Mouse (Mus musculus) frontal cortex, postnatal 10 days (tissue): ENCODE data around the gene Nop53.

ENCODE experiments used
- DNase-seq, 2 experiments: peaks; one replicate each; pipeline ENCODE4 v3.0.0; 2022; ENCODE audit warnings: low spot score in 2 of 2, mixed read lengths in 1 of 2

The Nop53 gene

GRCm38 (mm10) chr7:15945721-15946536 lies at the start of gene Nop53:
Gene Nop53 (minus strand): TSS chr7:15946074.
- peak; percentile 86 to 90 for DNase-seq

- no peak for DNase-seq
These were observed 47.9 kb upstream of the Nop53 start for GRCm38 (mm10) chr7:15993789-15994188.

- no peak for DNase-seq
These were observed 47.3 kb upstream of the Nop53 start for GRCm38 (mm10) chr7:15993152-15993551.

- DNase-seq = no peak
These were observed 45.9 kb upstream of the Nop53 start for GRCm38 (mm10) chr7:15991764-15992163.

DNA sequence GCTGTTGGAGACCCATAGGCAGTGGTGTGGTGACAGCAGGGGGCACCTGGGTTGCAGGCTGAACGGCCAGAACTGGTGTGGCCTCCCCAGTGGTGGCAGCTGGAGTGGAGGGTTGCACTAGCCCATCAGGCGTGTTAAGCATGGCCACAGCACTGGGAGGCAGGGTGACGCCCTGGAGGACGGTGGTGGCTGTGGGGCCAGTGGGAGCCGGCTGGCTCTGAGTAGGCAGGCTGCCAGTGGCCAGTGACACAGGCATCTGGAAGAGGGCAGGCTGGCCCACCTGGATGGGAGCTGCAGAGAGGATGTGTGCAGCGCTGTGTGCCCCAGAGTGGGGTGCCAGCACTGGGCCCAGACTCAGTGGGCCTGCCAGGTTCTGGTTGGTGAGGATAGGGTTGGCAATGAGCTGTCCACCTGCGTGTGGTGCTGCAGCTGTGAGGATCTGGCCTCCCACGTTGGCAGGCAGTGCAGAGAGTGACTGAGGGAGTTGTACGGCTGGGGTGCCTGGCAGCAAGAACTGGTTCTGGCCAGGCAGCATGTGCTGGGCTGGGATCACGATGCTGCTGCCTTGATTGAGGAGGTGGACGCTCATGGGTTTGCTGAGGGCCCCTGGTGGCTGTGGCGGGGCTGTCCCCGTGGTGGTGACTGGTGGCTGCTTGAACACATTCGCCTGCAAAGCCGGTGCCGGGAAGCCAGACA lies 41.9 kb upstream of the Nop53 start:
- DNase-seq = no peak

DNA sequence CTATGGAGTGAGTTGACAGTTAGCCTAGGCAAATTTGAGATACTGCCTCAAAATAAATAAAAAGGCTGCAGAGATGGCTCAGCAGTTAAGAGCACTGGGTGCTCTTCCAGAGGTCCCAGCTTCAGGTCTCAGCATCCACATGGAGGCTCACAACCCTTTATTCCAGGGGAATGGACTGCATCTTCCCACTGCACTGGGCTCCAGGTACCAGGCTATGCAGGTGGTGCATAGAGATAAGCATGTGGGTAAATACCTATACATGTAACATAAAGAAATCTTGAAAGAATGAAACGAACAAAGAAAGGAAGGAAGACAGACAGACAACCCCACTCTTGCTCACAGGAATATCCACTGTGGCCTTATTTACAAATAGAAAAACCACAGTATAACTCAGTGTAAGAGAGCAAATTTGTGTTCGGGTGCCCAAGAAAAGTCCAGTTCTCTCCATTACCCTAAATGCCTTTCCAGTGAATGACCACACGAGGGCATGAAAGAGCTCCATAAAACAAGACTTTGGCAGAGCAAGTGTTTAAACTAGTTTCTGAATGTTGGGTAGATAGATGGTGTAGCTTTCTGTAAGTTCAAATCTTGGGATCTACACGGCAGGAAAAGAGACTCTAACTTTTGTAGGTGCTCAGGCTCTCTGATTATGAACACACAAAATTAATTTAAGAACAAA lies 37.0 kb upstream of the Nop53 start:
- DNase-seq = no peak

DNA sequence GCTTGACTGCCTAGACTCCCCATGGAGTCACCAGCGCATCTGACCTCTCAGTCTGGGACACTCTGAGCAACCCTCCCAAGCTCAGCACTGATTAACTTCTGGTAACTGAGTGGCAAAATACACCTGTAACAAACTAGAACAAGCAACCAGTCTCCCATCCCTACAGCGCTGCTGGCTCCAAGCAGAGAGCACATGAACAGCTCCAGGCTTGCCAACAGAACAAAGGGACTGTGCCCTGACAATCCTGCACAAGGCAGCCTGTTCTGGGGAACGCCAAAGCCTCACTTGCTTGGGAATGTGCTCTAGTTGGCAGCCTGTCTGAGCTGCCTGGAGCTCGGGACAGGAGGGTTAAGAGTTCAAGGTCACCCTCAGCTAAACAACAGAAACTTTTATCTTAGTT lies 35.7 kb upstream of the Nop53 start:
- DNase-seq = no peak

DNA sequence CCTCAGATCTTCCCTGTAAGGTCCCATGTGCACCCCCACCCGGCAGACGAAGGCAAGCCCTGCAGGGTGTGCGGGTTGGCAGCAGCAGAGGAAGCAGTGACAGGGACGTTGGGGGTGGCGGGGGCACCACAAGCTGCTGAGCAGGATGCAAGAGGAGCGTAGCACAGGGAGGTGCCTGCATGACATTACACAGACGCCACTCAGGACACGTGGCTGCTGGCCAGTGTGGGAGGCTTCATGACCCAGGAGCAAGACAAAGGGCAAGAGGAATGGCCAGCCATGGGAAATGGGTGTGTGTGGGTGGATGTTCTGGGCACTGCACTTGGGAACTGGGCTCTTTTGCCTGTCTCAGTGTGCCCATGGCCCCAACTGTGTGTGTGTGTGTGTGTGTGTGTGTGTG lies 34.4 kb upstream of the Nop53 start:
- no peak for DNase-seq

- DNase-seq = no peak
These were observed 30.0 kb upstream of the Nop53 start for GRCm38 (mm10) chr7:15975904-15976303.

DNA sequence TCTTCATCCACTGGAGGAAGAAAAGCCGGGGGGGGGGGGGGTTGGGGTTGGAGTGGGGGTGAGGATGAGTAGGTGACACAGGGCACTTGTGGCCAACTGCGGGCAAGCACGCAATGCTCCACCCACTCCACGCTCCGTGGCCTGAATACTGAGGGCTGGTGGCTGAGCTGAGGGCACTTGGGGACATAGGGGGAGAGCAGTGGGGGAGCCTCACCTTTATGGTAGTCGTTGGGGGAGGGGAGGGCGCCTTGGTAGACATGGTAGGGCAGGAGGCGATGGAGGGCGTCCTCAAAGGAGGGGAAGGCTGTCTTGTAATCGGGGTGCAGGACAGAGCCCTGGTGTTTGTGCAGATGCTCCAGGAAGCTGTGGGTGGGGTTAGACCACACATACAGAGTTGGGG lies 29.6 kb upstream of the Nop53 start:
- DNase-seq = no peak

- no peak for DNase-seq
These were observed 28.8 kb upstream of the Nop53 start for GRCm38 (mm10) chr7:15974712-15975111.

- DNase-seq = no peak
These were observed 26.4 kb upstream of the Nop53 start for GRCm38 (mm10) chr7:15972247-15972646.

GRCm38 (mm10) chr7:15969674-15970073 lies 23.8 kb upstream of the Nop53 start:
- no peak for DNase-seq

DNA sequence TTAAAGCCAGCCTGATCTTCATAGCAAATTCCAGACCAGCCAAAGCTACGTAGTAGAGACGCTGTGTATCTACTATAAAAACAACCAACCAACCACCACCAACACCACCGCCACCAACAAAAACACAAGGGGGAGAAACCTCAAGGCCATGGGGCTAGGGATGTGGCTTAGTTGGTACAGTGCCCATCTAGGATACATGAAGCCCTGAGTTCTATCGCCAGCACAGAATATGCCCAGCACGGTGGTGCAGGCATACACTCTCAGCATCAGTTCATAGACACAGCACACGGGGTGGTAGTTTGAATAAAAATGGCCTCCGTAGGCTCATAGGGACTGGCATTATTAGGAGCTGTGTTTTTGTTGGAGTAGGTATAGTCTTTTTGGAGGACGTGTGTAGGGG lies 22.4 kb upstream of the Nop53 start:
- DNase-seq = no peak

DNA sequence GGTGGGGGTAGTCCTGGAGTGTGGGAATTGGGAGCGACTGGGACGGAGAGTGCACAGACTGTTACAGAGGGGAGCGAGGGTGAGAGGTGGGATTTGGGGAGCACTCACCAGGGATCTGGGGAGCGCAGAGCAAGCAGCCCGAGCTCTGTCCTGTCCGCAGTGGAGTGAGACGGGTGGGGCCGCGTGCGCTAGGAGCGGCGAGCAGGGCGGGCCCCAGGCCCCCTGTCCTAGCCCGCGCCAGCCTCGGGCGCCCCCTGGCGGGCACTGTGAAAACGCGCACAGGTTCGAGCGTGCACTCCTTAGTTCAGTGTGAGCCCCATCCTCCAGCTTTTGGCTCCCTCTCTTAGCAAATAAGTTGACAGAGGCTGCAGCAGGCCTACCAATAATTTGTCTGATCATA lies 21.4 kb upstream of the Nop53 start, which contains the start of gene Ehd2:
Gene Ehd2, minus strand, starts transcription at position 256 of the 400 bp plus-strand sequence.
- peak in 1 of 2 experiments; percentile 63 for DNase-seq

GRCm38 (mm10) chr7:15966489-15966888 lies 20.6 kb upstream of the Nop53 start:
- no peak for DNase-seq

DNA sequence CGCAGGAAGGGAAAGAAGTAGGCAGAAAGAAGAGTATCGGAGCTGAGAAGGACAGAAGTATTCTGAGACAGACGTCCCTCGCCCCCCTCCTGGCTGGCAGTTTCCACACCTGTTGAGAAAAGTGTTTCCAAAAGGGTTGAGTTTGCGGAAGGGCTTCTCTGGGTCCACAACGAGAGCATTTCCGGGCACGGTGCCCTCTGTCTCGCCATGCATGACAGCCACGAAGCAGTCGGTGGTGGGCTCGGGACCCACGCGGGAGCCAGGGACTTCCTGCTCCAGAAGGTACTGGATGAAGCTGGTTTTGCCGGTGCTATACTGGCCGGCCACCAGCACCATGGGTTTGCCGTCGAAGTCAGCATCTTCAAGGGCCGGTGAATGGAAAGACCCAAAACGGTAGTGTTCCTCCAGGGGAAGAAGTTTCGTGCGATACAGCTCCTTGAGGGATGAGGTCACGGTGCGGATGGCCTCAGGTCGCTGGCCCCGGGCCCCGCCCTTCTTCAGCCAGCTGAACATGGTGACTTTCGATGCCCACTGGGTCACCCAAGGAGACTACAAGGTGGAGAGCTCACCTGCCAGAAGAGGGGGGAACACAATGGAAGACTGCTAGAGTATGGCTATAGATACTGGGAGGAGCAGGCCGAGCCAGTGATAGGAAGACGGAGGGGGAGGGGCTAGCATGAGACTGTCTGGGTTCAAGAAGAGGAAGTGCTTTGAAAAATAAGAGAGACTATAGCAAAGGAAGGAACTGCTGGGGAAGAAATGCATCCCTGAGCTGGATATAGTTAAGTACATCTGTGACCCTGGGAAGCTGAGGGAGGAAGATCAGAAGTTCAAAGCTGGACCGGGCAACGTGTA lies 18.2 kb upstream of the Nop53 start:
- DNase-seq = no peak

DNA sequence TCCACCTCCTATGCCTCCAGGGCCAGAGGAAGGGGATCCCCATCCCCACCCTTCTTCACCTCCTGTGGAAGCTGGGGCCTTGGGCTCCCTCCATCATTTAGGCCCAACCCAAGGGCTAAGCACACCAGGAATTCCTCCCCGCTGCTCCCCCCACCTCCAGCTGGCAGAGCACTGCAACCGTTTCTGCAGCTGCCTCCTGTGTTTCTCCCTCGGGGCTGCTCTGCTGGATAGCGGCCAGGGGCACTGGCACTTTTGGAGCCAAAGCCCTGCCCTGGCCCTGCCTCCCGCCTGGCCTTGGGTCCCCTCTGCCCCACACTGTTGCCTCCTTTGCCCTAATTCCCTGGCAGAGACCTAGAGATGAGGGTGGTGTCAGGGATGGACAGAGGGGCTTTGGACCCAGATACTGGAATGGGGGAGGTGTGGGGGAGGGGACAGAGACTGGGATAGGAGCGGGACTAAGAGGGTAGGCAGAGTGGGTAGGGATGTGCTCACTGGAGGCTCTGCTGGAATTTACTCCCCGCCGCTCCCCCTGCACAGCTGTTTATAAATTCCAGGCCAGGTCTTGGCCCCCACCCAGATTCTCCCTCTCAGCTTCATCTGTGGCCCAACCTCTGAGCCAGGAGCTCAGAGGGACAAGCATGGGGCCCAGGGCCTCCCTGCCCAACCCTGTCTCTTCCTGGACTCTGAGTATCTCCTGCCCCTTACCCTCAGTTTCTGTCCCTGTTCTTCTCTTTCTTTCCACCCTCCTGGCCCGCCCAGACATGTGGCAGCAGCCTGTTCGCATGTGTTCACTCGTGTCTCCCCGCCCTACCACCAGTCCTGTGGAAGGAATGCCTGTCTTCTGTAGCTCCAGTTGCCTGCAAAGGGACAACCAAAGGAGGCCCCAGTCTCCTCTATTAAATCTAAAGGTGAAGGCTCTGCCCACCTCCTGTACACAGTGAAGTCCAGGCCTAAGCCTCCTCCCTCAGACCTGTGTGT lies 16.7 kb upstream of the Nop53 start:
- peak; percentile 64 for DNase-seq

DNA sequence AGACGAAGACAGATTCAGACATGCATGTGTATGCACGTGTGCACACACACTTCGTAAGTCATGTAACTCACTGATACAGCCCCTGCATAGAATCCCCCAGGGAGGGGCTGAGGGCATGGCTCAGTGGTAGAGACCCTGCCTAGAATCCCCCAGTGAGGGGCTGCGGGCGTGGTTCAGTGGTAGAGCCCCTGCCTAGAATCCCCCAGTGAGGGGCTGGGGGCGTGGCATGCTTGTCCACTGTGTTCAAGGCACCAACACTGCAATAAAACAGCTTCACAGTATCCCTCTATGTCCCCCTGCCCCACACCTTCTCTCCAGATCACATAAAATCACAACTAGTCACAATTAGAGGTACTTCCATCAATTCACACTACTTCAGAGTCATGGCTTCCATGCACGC lies 15.9 kb upstream of the Nop53 start:
- no peak for DNase-seq

DNA sequence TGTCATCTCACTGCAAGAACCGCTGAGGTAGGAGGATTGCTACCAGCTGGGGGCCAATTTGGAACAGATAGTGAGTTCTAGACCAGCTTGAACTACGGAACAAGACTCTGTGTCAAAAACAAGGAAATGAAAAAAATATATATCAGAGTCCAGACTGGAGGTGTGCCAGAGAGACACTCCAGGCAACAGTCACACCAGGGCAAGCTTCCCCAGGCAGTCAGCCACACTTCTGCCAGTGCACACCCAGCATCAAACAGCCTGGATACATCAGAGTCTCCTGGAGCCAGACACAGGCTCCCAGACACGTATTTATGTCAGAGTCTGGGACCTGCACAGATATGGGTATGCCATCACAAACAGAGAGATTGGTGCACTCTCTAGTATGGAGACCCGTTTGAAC lies 15.4 kb upstream of the Nop53 start:
- DNase-seq = no peak
